Mouse (Mus musculus) MEL (cell line): ENCODE measurements around the gene Kmt2a. TPM values are rescaled to one million over a fixed set of nuclear protein-coding genes. Genes with fewer than 3 reads are reported as not detected.

Source experiments
- DNase-seq: peaks from one replicate; pipeline ENCODE4 v3.0.0; 2011; ENCODE audit warnings: low read depth, low spot score
- H3K27ac ChIP-seq: 2 replicates; pipeline ENCODE4 v1.5.1; 2012; ENCODE audit warnings: low read depth, mild to moderate bottlenecking, control low read depth, low read length, moderate library complexity; ENCODE audit not compliant: control insufficient read depth
- H3K27me3 ChIP-seq, 2 experiments: fragments of 150-350 bp in 1 of 2; sonication (generic) in 1 of 2; 2 replicates each; pipeline ENCODE4 v1.6.1; 2012; ENCODE audit warnings: low read length in 2 of 2, mild to moderate bottlenecking in 2 of 2, improper control_type of control experiment in 1 of 2, moderate library complexity in 1 of 2; ENCODE audit not compliant: insufficient read depth in 2 of 2, control insufficient read depth in 1 of 2
- H3K36me3 ChIP-seq, 2 experiments: 2 replicates each; pipeline ENCODE4 v1.6.1; 2012 to 2014; ENCODE audit warnings: low read length in 2 of 2, improper control_type of control experiment in 1 of 2, inconsistent platforms in 1 of 2, mild to moderate bottlenecking in 1 of 2; ENCODE audit not compliant: insufficient read depth in 2 of 2, control insufficient read depth in 1 of 2
- H3K4me1 ChIP-seq, 2 experiments: fragments of 150-350 bp in 1 of 2; sonication (generic) in 1 of 2; 2 replicates each; pipeline ENCODE4 v1.6.1; 2012; ENCODE audit warnings: low read length in 2 of 2, improper control_type of control experiment in 1 of 2, mild to moderate bottlenecking in 1 of 2; ENCODE audit not compliant: insufficient read depth in 2 of 2, control insufficient read depth in 1 of 2
- H3K4me3 ChIP-seq, 2 experiments: fragments of 150-350 bp in 1 of 2; sonication (generic) in 1 of 2; 2 replicates each; pipeline ENCODE4 v1.5.1; 2012; ENCODE audit warnings: low read depth in 2 of 2, low read length in 2 of 2, mild to moderate bottlenecking in 2 of 2, moderate library complexity in 2 of 2, control low read depth in 1 of 2, improper control_type of control experiment in 1 of 2; ENCODE audit not compliant: control insufficient read depth in 1 of 2, insufficient read depth in 1 of 2
- H3K79me2 ChIP-seq: 2 replicates; pipeline ENCODE4 v1.6.1; 2012; ENCODE audit warnings: mild to moderate bottlenecking, low read length, moderate library complexity; ENCODE audit not compliant: control insufficient read depth, poor library complexity, insufficient read depth
- H3K9ac ChIP-seq: 2 replicates; pipeline ENCODE4 v1.6.1; 2012; ENCODE audit warnings: low read depth, mild to moderate bottlenecking, control low read depth, low read length, moderate library complexity; ENCODE audit not compliant: control insufficient read depth, poor library complexity, severe bottlenecking
- H3K9me3 ChIP-seq: fragments of 150-350 bp; sonication (generic); replicated peaks from 2 replicates; pipeline ENCODE4 v1.6.1; 2012; ENCODE audit warnings: mild to moderate bottlenecking, low read length, improper control_type of control experiment, moderate library complexity; ENCODE audit not compliant: insufficient read depth
- BHLHE40 ChIP-seq: IDR thresholded peaks from 2 replicates; pipeline ENCODE4 v1.6.1; 2012; ENCODE audit warnings: low read depth, mild to moderate bottlenecking, inconsistent platforms, low read length, improper control_type of control experiment, borderline replicate concordance
- CTCF ChIP-seq, 3 experiments: IDR thresholded peaks in 2 of 3; conservative IDR thresholded peaks in 1 of 3; 2 replicates each; pipeline ENCODE4 v1.5.1; 2011 to 2012; ENCODE audit warnings: low read length in 3 of 3, low read depth in 2 of 3, mild to moderate bottlenecking in 2 of 3, improper control_type of control experiment in 1 of 3, inconsistent platforms in 1 of 3, mixed read lengths in 1 of 3, moderate library complexity in 1 of 3; ENCODE audit not compliant: control insufficient read depth in 1 of 3, insufficient read depth in 1 of 3, poor library complexity in 1 of 3, severe bottlenecking in 1 of 3
- E2F4 ChIP-seq: IDR thresholded peaks from 2 replicates; pipeline ENCODE4 v1.6.1; 2011; ENCODE audit warnings: low read depth, low read length, improper control_type of control experiment, borderline replicate concordance
- EP300 ChIP-seq, 2 experiments: IDR thresholded peaks; 2 replicates each; pipeline ENCODE4 v1.6.1; 2011; ENCODE audit warnings: improper control_type of control experiment in 2 of 2, low read length in 2 of 2, low read depth in 1 of 2, mild to moderate bottlenecking in 1 of 2
- ETS1 ChIP-seq: IDR thresholded peaks from 2 replicates; pipeline ENCODE4 v1.6.1; 2012; ENCODE audit warnings: low read depth, mild to moderate bottlenecking, inconsistent platforms, low read length, improper control_type of control experiment, moderate library complexity
- GABPA ChIP-seq: IDR thresholded peaks from 2 replicates; pipeline ENCODE4 v1.6.1; 2012; ENCODE audit warnings: low read depth, mild to moderate bottlenecking, inconsistent platforms, low read length, improper control_type of control experiment, moderate library complexity
- HCFC1 ChIP-seq: IDR thresholded peaks from 2 replicates; pipeline ENCODE4 v1.6.1; 2012; ENCODE audit warnings: low read depth, mild to moderate bottlenecking, inconsistent platforms, low read length, improper control_type of control experiment, moderate library complexity
- KAT2A ChIP-seq: conservative IDR thresholded peaks from 2 replicates; pipeline ENCODE4 v1.6.1; 2012; ENCODE audit warnings: low read depth, low read length, improper control_type of control experiment, inconsistent platforms
- MAX ChIP-seq: IDR thresholded peaks from 2 replicates; pipeline ENCODE4 v1.6.1; 2011; ENCODE audit warnings: low read length, improper control_type of control experiment
- MYC ChIP-seq: IDR thresholded peaks from 2 replicates; pipeline ENCODE4 v1.6.1; 2011; ENCODE audit warnings: low read depth, mild to moderate bottlenecking, low read length, improper control_type of control experiment, moderate library complexity
- POLR2AphosphoS2 ChIP-seq: IDR thresholded peaks from 2 replicates; pipeline ENCODE4 v1.6.1; 2011; ENCODE audit warnings: low read length, improper control_type of control experiment
- POLR2AphosphoS5 ChIP-seq: IDR thresholded peaks from 2 replicates; pipeline ENCODE4 v1.6.1; 2012; ENCODE audit warnings: low read depth, borderline replicate concordance, mild to moderate bottlenecking, inconsistent platforms, low read length, moderate library complexity, mixed read lengths
- RAD21 ChIP-seq: IDR thresholded peaks from 2 replicates; pipeline ENCODE4 v1.6.1; 2011; ENCODE audit warnings: mild to moderate bottlenecking, low read depth, low read length, improper control_type of control experiment
- RCOR1 ChIP-seq: IDR thresholded peaks from 2 replicates; pipeline ENCODE4 v1.6.1; 2012; ENCODE audit warnings: low read depth, mild to moderate bottlenecking, inconsistent platforms, low read length, improper control_type of control experiment
- SMC3 ChIP-seq: IDR thresholded peaks from 2 replicates; pipeline ENCODE4 v1.6.1; 2011; ENCODE audit warnings: low read depth, low read length, improper control_type of control experiment
- TAL1 ChIP-seq: IDR thresholded peaks from 2 replicates; pipeline ENCODE4 v1.6.1; 2012; ENCODE audit warnings: mild to moderate bottlenecking, inconsistent platforms, low read length, moderate library complexity, mixed read lengths
- TBP ChIP-seq: IDR thresholded peaks from 2 replicates; pipeline ENCODE4 v1.8.0; 2011; ENCODE audit warnings: low read depth, low read length, improper control_type of control experiment
- USF1 ChIP-seq: IDR thresholded peaks from 2 replicates; pipeline ENCODE4 v1.6.1; 2014; ENCODE audit warnings: low read depth, mild to moderate bottlenecking, inconsistent platforms, low read length, improper control_type of control experiment, moderate library complexity
- ZC3H11A ChIP-seq: IDR thresholded peaks from 2 replicates; pipeline ENCODE4 v1.6.1; 2012; ENCODE audit warnings: low read depth, mild to moderate bottlenecking, inconsistent platforms, low read length, improper control_type of control experiment
- polyA plus RNA-seq, 2 experiments: library from polyadenylated mRNA; stranded (reverse) in 1 of 2; unstranded in 1 of 2; fragments of >175 nt in 1 of 2; fragments of >200 nt in 1 of 2; gene quantifications; 2 replicates each; pipeline versions ENCODE4 v1.2.1 to v1.2.4; 2012; ENCODE audit warnings: low replicate concordance in 2 of 2, low read depth in 1 of 2; ENCODE audit not compliant: insufficient read length in 2 of 2, insufficient read depth in 1 of 2, missing spikeins in 1 of 2
- total RNA-seq: library from RNA; depleted of rRNA; stranded (reverse); fragments of 300-350 nt; gene quantifications from 2 replicates; pipeline ENCODE4 v1.2.3, GENCODE M21; 2012

Kmt2a gene
- total and polyA plus RNA-seq, 3 experiments: 4.7 to 27.3 (median 11.7) TPM

- TF ChIP-seq EP300 (IDR thresholded peaks at IDR 0.05; ENCODE audit: low read depth in 1 of 2, low read length in 2 of 2): no peak
- no peak for TF ChIP-seq USF1
- TF ChIP-seq RAD21: no peak; the same call in 1 of the 2 replicates
- TF ChIP-seq BHLHE40: no peak
- peak in 1 of 3 experiments; percentile 37; a peak in 2 of 6 replicates for TF ChIP-seq CTCF (IDR thresholded peaks at IDR 0.05 in 2 of 3, conservative IDR thresholded peaks at IDR 0.05 in 1 of 3; ENCODE audit: control insufficient read depth in 1 of 3, insufficient read depth in 1 of 3, low read depth in 2 of 3, low read length in 3 of 3, poor library complexity in 1 of 3, severe bottlenecking in 1 of 3)
- TF ChIP-seq KAT2A: no peak
- TF ChIP-seq MAX: no peak
- TF ChIP-seq ETS1: no peak
- peak; percentile 32 for TF ChIP-seq SMC3
- TF ChIP-seq, all 39 proteins: peak for 2
- H3K9ac ChIP-seq: no peak overlapping the region
- peaks cover 5 to 10% of the 10 kb centered on the region in 2 experiments for H3K4me1 ChIP-seq
- no peaks in the 10 kb centered on the region for H3K27me3 ChIP-seq
- H3K4me3 ChIP-seq: no peak overlapping the region
- no peak overlapping the region for H3K27ac ChIP-seq
- H3K79me2 ChIP-seq: no peaks in the 10 kb centered on the region
- peaks cover 0 to 8% of the 10 kb centered on the region in 2 experiments; a peak in 2 of 4 replicates for H3K36me3 ChIP-seq
- no peak for DNase-seq
- no peaks in the 10 kb centered on the region for H3K9me3 ChIP-seq
Observed at GRCm38 (mm10) chr9:44900402-44900801, 19.3 kb upstream of the Kmt2a start.

DNA sequence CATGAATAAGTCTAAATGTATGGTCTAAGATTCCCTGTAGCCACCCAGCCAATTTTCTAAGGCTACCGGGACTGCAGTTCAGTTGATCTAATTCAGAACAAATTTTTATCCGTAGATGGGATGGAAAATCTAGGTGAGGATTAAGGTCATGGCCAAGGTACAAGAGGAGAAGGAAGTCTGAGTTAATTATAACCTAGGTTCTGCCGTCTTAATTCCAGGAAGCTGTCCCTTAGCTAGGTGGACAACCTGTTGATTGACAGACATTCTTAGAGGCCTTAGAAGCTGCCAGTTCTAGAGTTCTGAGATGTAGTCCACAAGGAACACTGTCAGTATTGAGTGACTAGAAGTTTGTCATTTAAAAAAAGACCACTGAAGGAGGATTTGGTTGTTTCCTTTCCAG, 18.6 kb upstream of the Kmt2a start:
- Histone ChIP-seq H3K27ac (no peak overlapping the region), H3K4me3 (no peak overlapping the region), H3K79me2 (no peaks in the 10 kb centered on the region), H3K9me3 (no peaks in the 10 kb centered on the region), H3K36me3 (peaks cover 0 to 5% of the 10 kb centered on the region in 2 experiments; a peak in 1 of 4 replicates), H3K9ac (no peak overlapping the region), H3K27me3 (no peaks in the 10 kb centered on the region), H3K4me1 (peaks cover under 1 to 3% of the 10 kb centered on the region in 2 experiments; a peak in 3 of 4 replicates)
- TF ChIP-seq ETS1: no peak
- no peak for TF ChIP-seq RCOR1
- TF ChIP-seq POLR2AphosphoS5: no peak
- TF ChIP-seq GABPA: no peak
- TF ChIP-seq TBP: no peak
- TF ChIP-seq E2F4: no peak
- TF ChIP-seq CTCF (IDR thresholded peaks at IDR 0.05 in 2 of 3, conservative IDR thresholded peaks at IDR 0.05 in 1 of 3; ENCODE audit: control insufficient read depth in 1 of 3, insufficient read depth in 1 of 3, low read depth in 2 of 3, low read length in 3 of 3, poor library complexity in 1 of 3, severe bottlenecking in 1 of 3): no peak
- no peak for TF ChIP-seq ZC3H11A
- TF ChIP-seq POLR2AphosphoS2: no peak
- TF ChIP-seq HCFC1: no peak
- no peak for TF ChIP-seq MAX
- no peak for TF ChIP-seq TAL1
- no peak for TF ChIP-seq MYC
- DNase-seq: no peak
